Mouse (Mus musculus) forebrain, embryonic 14.5 days (tissue): ENCODE measurements around the gene Foxo3. TPM values are rescaled to one million over a fixed set of nuclear protein-coding genes. Genes with fewer than 3 reads are reported as not detected.

Experiments used
- ATAC-seq: fragments of 200-750 bp; cut with Nextera tagmentation; 2 replicates; pipeline ENCODE4 v1.8.0; 2017; ENCODE audit warnings: mild to moderate bottlenecking, moderate library complexity
- DNase-seq: peaks from one replicate; pipeline ENCODE4 v3.0.0-alpha.2; 2015; ENCODE audit warnings: low spot score
- H3K27ac ChIP-seq: fragments of 300-500 bp; sonication (generic); 2 replicates; pipeline ENCODE4 v1.5.1; 2014; ENCODE audit warnings: low read depth, mild to moderate bottlenecking, control low read depth, low read length, moderate library complexity
- H3K27me3 ChIP-seq: fragments of 300-500 bp; sonication (generic); replicated peaks from 2 replicates; pipeline ENCODE4 v1.6.1; 2014; ENCODE audit warnings: low read length, control low read depth, mixed read lengths; ENCODE audit not compliant: control insufficient read depth, insufficient read depth
- H3K36me3 ChIP-seq: fragments of 300-500 bp; sonication (generic); 2 replicates; pipeline ENCODE4 v1.6.1; 2014; ENCODE audit warnings: low read length, control low read depth; ENCODE audit not compliant: control insufficient read depth, insufficient read depth
- H3K4me1 ChIP-seq: fragments of 300-500 bp; sonication (generic); 2 replicates; pipeline ENCODE4 v1.6.1; 2014; ENCODE audit warnings: antibody characterized with exemption, low read length, control low read depth; ENCODE audit not compliant: control insufficient read depth, insufficient read depth
- H3K4me2 ChIP-seq: fragments of 300-500 bp; sonication (generic); 2 replicates; pipeline ENCODE4 v1.6.1; 2014; ENCODE audit warnings: mild to moderate bottlenecking, control low read depth, low read length
- H3K4me3 ChIP-seq: fragments of 300-500 bp; sonication (generic); 2 replicates; pipeline ENCODE4 v1.5.1; 2014; ENCODE audit warnings: low read depth, low read length, control low read depth
- H3K9ac ChIP-seq: fragments of 300-500 bp; sonication (generic); 2 replicates; pipeline ENCODE4 v1.6.1; 2014; ENCODE audit warnings: mild to moderate bottlenecking, low read length, control low read depth, moderate library complexity
- H3K9me3 ChIP-seq: fragments of 300-500 bp; sonication (generic); replicated peaks from 2 replicates; pipeline ENCODE4 v1.6.1; 2016; ENCODE audit warnings: low read length, control low read depth, mixed read lengths; ENCODE audit not compliant: control insufficient read depth
- WGBS: fragments of 180-500 bp; shearing (Covaris S2); extraction: QIAGEN DNeasy Blood & Tissue Kit; methylation state at CpG from one replicate; pipeline ENCODE4 v1.1.7; 2014; 5-methylcytosine and 5-hydroxymethylcytosine counted together
- polyA plus RNA-seq: library from polyadenylated mRNA; unstranded; fragments of >200 nt; fragmentation: Nextera tagmentation; extraction: Ambion mirVana; gene quantifications from 2 replicates; pipeline ENCODE4 v1.2.1, GENCODE M21; 2014

Foxo3 gene
- polyA plus RNA-seq, 1 experiment from 2014 or later: 5.4 TPM

DNA sequence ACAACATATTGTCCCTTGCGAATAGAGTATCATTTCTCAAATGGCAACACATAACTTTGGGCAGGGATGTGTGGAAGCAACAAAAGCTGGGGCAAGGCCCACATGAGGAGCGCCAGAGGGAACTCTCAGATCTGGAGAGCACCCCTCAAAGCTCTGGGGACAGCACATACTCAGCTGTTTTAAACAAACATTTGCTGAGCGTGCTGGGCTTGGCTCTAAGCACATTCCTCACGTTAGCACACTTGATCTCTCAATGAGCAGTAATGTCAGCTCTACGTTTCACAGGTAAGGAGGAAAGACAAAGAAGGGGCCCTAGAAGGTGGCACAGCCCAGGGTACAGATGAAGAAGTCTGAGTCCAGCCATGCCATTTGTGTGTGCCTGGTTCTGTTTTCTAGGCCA lies 131.3 kb downstream of the Foxo3 start:
- Histone ChIP-seq H3K4me3 (no peak overlapping the region), H3K36me3 (no peaks in the 10 kb centered on the region), H3K27ac (no peak overlapping the region), H3K9ac (no peak overlapping the region), H3K27me3 (no peaks in the 10 kb centered on the region), H3K4me2 (no peak overlapping the region), H3K9me3 (no peaks in the 10 kb centered on the region), H3K4me1 (no peaks in the 10 kb centered on the region)
- 75% methylated on average over 5 of the region's 5 CpGs for WGBS
- DNase-seq (no peak), ATAC-seq (no peak)

DNA sequence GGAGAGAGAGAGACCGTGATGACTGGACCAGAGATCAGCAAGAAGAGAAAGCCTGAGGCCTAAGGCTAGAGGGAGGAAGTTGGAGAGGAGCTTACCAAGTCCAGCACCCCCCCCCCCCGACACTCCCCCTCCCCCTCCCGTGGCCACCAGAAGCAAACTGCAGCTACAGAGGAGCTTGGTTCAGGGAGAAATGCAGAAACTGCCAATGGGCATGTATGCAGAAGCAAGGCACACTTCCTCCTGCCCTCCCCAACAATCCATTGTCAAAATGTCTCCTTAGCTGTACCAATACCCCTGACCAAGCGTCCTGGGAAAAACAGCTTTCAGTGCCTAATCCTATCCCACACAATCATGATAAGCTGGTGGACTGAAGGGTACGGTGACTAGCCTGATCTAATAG lies 131.8 kb downstream of the Foxo3 start:
- no peak for ATAC-seq
- 73% methylated on average over 5 of the region's 5 CpGs for WGBS
- Histone ChIP-seq H3K4me3 (no peak overlapping the region), H3K4me2 (no peak overlapping the region), H3K27ac (no peak overlapping the region), H3K36me3 (no peaks in the 10 kb centered on the region), H3K4me1 (no peaks in the 10 kb centered on the region), H3K9ac (no peak overlapping the region), H3K9me3 (no peaks in the 10 kb centered on the region), H3K27me3 (no peaks in the 10 kb centered on the region)
- DNase-seq: no peak

DNA sequence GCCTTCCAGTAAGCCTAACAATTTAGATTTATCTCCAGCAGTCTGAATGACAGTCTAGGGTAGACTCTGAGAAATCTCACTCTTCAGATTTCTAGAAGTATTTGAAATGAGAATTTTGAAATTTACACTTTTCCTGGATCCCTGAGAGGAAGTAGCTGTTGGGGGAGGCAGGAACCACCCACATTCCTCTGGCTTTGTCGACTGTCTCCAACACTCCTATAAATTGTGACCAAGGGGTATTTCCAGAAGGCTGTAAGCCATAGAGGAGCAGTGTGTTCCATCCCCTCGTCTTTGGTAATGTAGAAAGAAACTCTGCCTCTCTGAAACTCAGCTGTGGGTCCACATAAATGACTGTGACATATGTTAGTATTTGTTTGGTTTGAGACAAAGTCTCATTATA lies 132.4 kb downstream of the Foxo3 start:
- Histone ChIP-seq H3K4me3 (no peak overlapping the region), H3K9me3 (no peaks in the 10 kb centered on the region), H3K4me2 (no peak overlapping the region), H3K27ac (no peak overlapping the region), H3K9ac (no peak overlapping the region), H3K4me1 (no peaks in the 10 kb centered on the region), H3K36me3 (no peaks in the 10 kb centered on the region), H3K27me3 (no peaks in the 10 kb centered on the region)
- DNase-seq (no peak), ATAC-seq (no peak)
- WGBS: 78% methylated on average over 2 of the region's 2 CpGs

DNA sequence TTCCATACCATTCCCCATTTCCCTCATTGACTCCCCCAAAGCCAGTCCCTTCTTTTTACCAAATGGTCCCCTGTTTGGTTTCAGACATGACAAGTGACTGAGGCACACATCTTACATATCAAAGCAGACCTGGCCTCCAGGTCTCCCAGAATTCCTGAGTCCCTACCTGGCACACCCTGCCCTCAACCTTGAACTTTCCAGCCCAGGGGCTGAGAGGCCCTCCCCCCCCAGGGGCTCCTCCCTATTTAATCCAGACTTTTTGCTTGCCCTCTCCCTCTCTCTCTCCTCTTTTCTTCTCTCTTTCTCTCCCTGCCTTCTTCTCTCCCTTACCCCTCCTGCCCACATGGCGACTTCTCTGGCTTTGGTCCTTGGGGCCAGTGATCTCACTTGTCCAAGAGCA lies 133.8 kb downstream of the Foxo3 start:
- no peaks in the 10 kb centered on the region for H3K36me3 ChIP-seq
- H3K9me3 ChIP-seq: no peaks in the 10 kb centered on the region
- no peak for DNase-seq
- H3K4me3 ChIP-seq: no peak overlapping the region
- H3K27ac ChIP-seq: no peak overlapping the region
- H3K4me1 ChIP-seq: no peaks in the 10 kb centered on the region
- H3K27me3 ChIP-seq: no peaks in the 10 kb centered on the region
- 64% methylated on average over 1 of the region's 1 CpGs for WGBS
- ATAC-seq: no peak
- H3K4me2 ChIP-seq: no peak overlapping the region
- H3K9ac ChIP-seq: no peak overlapping the region

DNA sequence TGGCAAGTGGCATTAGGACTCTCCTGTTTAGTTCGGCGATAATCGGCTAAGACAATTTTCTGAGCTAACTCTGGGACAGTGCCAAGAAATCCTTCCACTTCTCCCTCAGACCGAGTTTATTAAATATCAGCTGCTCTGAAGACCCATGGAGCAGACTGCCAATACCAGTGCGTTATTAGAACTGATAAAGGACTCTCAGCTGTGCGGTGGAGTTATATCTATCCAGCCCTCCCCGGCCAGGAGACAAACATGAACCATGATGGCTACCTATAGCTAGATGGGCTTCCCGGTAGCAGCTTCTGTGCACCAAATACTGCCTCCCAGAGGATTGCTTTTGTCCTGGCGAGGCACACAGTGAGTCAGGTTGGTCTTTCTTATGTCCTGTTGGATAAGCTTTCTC lies 134.5 kb downstream of the Foxo3 start:
- WGBS: 72% methylated on average over 9 of the region's 9 CpGs
- Histone ChIP-seq H3K4me2 (no peak overlapping the region), H3K4me3 (no peak overlapping the region), H3K9me3 (0 out of 2 replicates have a peak, but pooled peaks cover 2% of the 10 kb centered on the region), H3K4me1 (no peaks in the 10 kb centered on the region), H3K27ac (no peak overlapping the region), H3K27me3 (no peaks in the 10 kb centered on the region), H3K9ac (no peak overlapping the region), H3K36me3 (no peaks in the 10 kb centered on the region)
- peak; percentile 21 for DNase-seq
- no peak for ATAC-seq

DNA sequence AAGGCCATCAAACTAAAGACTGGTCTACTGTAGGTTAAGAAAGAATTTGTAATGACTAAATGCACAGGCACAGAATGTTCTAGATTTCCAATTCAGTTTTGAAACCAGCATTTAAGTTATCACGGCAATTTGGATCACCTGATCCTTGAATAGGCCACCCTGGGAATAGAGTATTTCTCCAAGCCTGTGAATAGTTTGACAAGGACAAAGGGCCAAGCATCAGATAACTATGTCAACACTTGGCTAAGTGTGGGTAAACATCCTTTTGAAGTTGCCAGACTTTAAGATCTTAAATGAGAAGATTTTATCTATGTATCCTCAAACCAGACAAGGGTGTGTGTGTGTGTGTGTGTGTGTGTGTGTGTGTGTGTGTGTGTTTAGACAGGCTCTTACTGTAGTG lies 136.8 kb downstream of the Foxo3 start:
- no peak overlapping the region for H3K9ac ChIP-seq
- H3K4me1 ChIP-seq: no peaks in the 10 kb centered on the region
- no peak overlapping the region for H3K4me3 ChIP-seq
- H3K9me3 ChIP-seq: 0 out of 2 replicates have a peak, but pooled peaks cover 2% of the 10 kb centered on the region
- H3K36me3 ChIP-seq: no peaks in the 10 kb centered on the region
- DNase-seq: no peak
- H3K4me2 ChIP-seq: no peak overlapping the region
- no peak overlapping the region for H3K27ac ChIP-seq
- no peaks in the 10 kb centered on the region for H3K27me3 ChIP-seq
- 78% methylated on average over 1 of the region's 1 CpGs for WGBS
- ATAC-seq: no peak

DNA sequence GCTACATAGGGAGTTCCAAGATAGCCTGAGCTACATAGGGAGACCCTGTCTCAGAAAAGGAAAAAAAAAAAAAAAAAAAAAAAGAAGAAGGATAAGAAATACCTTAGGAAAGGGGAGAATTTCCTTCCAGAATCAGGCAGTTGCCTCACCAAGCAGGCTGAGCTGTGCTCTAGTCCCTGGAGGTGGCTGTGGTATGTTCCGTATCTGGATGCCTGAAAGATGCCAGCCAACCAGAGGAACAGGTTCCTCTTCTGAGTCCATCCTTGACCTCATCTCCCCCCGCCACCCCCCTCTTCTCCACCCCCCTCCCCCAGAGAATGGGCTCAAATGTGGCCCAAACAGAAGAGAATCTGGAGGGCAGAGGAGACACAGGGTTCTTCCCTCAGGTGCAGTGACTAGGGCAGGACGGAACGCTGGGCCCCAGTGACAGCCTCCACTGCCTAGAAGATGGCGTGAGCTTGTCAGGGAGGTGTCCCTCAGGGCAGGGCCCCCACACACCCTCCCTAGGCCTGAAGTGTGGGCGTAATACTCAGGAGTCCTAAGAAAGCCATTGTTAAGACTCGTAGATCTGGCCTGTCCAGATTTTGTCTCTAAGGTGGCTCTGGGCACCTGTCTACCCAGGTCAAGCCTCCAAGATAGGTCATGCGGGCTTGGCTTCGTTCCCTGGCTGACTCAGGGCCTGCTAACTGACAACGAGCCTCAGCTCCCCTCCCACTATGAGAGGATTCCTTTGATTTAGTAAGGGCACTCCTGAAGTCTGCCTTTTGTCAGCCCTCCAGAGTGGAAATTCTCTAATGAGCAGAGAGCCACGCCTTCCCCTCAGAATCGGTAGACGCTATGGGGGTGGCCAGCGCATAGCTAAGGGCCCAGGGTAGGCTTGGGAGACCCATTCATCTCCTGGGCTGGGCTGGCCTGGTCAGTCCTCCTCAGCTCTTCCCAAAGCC lies 141.5 kb downstream of the Foxo3 start:
- Histone ChIP-seq H3K4me1 (no peaks in the 10 kb centered on the region), H3K9ac (no peak overlapping the region), H3K27ac (no peak overlapping the region), H3K4me3 (no peak overlapping the region), H3K9me3 (0 out of 2 replicates have a peak, but pooled peaks cover 2% of the 10 kb centered on the region), H3K27me3 (no peaks in the 10 kb centered on the region), H3K4me2 (no peak overlapping the region), H3K36me3 (no peaks in the 10 kb centered on the region)
- ATAC-seq (no peak), DNase-seq (no peak)
- WGBS: 73% methylated on average over 14 of the region's 14 CpGs

Other genes with a start within 250 kb of the Foxo3 start
- gene Afg1l, start 201.8 kb upstream of the Foxo3 start, polyA plus RNA-seq: 5.1 and 6.5 TPM in 2 replicates
- gene Snx3, start 225.3 kb upstream of the Foxo3 start, polyA plus RNA-seq: 242 and 277 TPM in 2 replicates